Mouse (Mus musculus): Measurements from ENCODE around the gene Gm20489. TPM values are rescaled to one million over a fixed set of nuclear protein-coding genes. Genes with fewer than 3 reads are reported as not detected.

The Gm20489 gene
- total RNA-seq, 1 experiment from 2014 or later = not detected

DNA sequence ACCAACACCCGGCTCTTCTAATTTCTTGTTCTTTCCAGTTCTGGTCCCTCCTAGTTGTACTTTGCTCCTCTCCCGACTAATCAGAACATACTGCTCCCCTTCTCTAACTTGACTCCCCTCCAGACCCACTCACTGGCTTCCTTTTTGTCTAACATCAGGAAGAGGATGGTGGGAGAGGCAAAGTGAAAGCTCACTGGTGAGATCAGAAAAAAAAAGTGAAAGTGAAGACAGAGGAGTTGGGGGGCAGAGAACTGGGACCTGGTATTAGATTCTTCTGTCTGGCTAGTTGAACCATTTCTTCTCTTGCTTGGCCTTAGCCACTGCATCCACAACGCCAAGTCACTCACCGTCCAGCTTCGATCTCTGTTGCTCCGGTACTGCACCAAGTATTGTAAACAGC is 2.2 kb downstream of the Gm20489 start:
- ATAC-seq (replicated peaks; ENCODE audit: low read depth, poor library complexity, severe bottlenecking) = no peak

GRCm38 (mm10) chrX:101263892-101264291 is 4.9 kb downstream of the Gm20489 start, which contains the start of gene Gm614:
Gene Gm614 (minus strand): TSS chrX:101263992.
- no peak for ATAC-seq (replicated peaks; ENCODE audit: low read depth, poor library complexity, severe bottlenecking)

- peak; percentile 53 for ATAC-seq (replicated peaks; ENCODE audit: low read depth, poor library complexity, severe bottlenecking)
Observed at GRCm38 (mm10) chrX:101260441-101261325, 8.1 kb downstream of the Gm20489 start.

DNA sequence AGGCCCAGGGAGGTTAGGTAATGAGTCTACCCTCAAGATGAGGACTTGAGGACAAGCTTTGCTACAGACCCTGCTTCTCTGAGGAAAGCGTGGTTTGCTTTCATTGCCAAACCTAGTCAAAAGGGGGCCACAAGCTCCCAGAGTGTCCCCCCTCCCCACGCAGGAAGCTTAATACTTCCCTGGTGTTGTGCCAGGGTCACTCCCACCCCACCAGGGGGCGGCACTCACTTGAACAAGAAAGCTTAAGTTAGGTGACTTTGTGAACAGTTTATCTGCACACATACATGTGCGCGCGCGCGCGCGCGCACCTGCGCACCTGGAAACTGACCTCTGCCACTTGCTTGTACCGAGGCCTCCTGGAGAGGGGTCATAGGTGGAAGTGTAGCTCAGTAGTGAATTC is 12.2 kb downstream of the Gm20489 start:
- ATAC-seq (replicated peaks; ENCODE audit: low read depth, poor library complexity, severe bottlenecking) = no peak

- ATAC-seq (replicated peaks; ENCODE audit: low read depth, poor library complexity, severe bottlenecking) = peak; percentile 20; the same call in 1 of the 2 replicates
Observed at GRCm38 (mm10) chrX:101254740-101255139, 14.1 kb downstream of the Gm20489 start.

- ATAC-seq (replicated peaks; ENCODE audit: low read depth, poor library complexity, severe bottlenecking) = peak; percentile 88
Observed at GRCm38 (mm10) chrX:101253952-101254729, 14.7 kb downstream of the Gm20489 start, which contains the start of gene Foxo4. Gene Foxo4 (plus strand): TSS chrX:101254528.

- no peak for ATAC-seq (replicated peaks; ENCODE audit: low read depth, poor library complexity, severe bottlenecking)
Observed at GRCm38 (mm10) chrX:101245011-101245410, 23.8 kb downstream of the Gm20489 start.

- ATAC-seq (replicated peaks; ENCODE audit: low read depth, poor library complexity, severe bottlenecking) = 0 out of 2 replicates have a peak, but pooled peaks have one; percentile 5
Observed at GRCm38 (mm10) chrX:101222796-101223162, 46.0 kb downstream of the Gm20489 start.

DNA sequence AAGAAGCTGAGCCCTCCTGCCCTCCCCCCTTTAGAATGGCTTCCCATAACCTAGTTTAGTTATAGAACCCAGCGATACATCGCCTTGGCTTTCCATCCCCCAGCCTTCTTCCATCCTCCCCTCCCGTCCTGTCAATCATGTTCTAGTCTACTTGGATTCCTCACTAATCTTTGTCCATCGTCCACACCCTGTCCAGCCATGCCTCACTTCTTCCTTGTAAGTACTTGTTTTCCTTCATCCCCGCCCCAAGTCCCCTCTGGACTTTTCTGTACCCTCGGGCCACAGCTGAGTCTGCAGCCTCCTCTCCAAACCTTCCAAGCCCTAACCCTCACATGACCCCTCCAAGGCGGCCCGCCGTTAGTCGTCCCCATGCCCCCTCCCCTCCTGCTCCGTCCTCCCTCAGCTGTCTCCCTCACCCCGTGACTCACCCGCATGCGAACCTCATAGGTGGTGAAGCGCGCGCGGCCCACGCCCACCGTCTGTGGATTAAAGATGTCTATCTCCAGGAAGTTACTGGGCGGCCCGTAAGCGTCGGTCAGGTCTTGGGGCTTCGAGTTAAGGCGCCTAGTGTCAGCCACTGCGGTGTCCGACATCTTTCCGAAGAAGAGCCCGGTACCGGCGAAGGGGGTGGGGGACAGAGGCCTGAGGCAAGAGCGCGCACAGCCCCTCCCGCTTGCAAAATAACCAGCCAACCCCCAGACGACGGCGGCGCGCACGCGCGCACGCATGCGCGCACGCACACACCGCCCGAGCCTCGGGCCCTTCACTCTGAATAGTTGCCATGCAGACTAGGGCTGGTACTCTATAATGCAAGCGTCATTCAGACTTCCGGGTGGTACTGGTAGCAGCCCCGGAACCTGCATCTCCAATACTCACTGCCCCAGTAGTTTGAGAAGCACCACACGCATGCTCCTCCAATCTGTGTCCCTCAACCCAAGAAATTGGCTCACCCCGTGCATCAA is 46.7 kb downstream of the Gm20489 start, which contains the start of gene Snx12:
TSS of gene Snx12 (minus strand) at position 730 of the 962 bp plus-strand sequence.
- peak; percentile 98 for ATAC-seq (replicated peaks; ENCODE audit: low read depth, poor library complexity, severe bottlenecking)

Other genes with a start within 250 kb of the Gm20489 start
- not detected in 2 replicates for gene Tex11, start 209.4 kb downstream of the Gm20489 start, total RNA-seq (2017)
- gene Slc7a3, start 183.0 kb downstream of the Gm20489 start, total RNA-seq (2017) = 0.09 TPM in 1 of 2 replicates, not detected in the other
- gene Snx12, start 46.5 kb downstream of the Gm20489 start, total RNA-seq (2017) = 32.8 and 52.3 TPM in 2 replicates
- 12.3 and 14.0 TPM in 2 replicates for gene Foxo4, start 14.5 kb downstream of the Gm20489 start, total RNA-seq (2017)
- 0.27 TPM in 1 of 2 replicates, not detected in the other for gene Gm614, start 5.0 kb downstream of the Gm20489 start, total RNA-seq (2017)
- gene Il2rg, start 768 bp downstream of the Gm20489 start, total RNA-seq (2017) = 35.9 and 53.9 TPM in 2 replicates
- 23.6 and 37.1 TPM in 2 replicates for gene Med12, start 5.0 kb upstream of the Gm20489 start, total RNA-seq (2017)
- not detected in 2 replicates for gene Nlgn3, start 30.1 kb upstream of the Gm20489 start, total RNA-seq (2017)
- gene Gjb1, start 107.4 kb upstream of the Gm20489 start, total RNA-seq (2017) = not detected in 2 replicates
- 45.9 and 53.1 TPM in 2 replicates for gene Zmym3, start 151.8 kb upstream of the Gm20489 start, total RNA-seq (2017)
- 497 and 559 TPM in 2 replicates for gene Nono, start 160.3 kb upstream of the Gm20489 start, total RNA-seq (2017)
- 0.58 and 0.87 TPM in 2 replicates for gene Itgb1bp2, start 180.1 kb upstream of the Gm20489 start, total RNA-seq (2017)